Mouse (Mus musculus): ENCODE data around the gene Eef1e1.

DNA sequence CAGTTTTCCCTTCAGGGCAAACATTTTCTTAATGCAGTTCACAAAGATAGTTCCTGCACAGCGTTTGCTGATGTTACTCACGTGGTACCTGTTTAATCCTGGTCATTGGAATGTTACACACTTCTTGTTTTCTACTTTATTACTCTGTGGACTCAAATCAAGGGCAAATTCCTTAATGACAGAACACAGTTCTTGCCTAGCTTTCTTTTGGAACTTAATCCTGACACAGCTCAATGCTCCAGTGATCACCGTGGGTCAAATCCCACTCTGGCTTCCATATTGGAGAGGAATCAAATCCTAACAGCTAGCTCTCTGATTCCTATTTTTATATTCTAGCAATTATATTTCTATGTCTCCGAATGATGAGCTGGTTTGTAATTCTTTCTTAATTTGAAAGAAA, 62.4 kb downstream of the Eef1e1 start:
- no peak for TF ChIP-seq POLR2A (IDR thresholded peaks at IDR 0.05; ENCODE audit: insufficient read length, low read depth)
- TF ChIP-seq CEBPB (IDR thresholded peaks at IDR 0.05; ENCODE audit: insufficient read depth, poor library complexity, severe bottlenecking): no peak
- TF ChIP-seq TCF12 (IDR thresholded peaks at IDR 0.05; ENCODE audit: insufficient read depth, poor library complexity, severe bottlenecking): no peak
- TF ChIP-seq MYOD1 (IDR thresholded peaks at IDR 0.05; ENCODE audit: control insufficient read depth in 1 of 3, insufficient read length in 2 of 3, low read depth in 2 of 3): no peak
- TF ChIP-seq MAX (IDR thresholded peaks at IDR 0.05; ENCODE audit: low read depth): no peak
